Mouse (Mus musculus): ENCODE results near the gene B9d2. TPM values are rescaled to one million over a fixed set of nuclear protein-coding genes. Genes with fewer than 3 reads are reported as not detected.

Gene B9d2
- total and polyA plus RNA-seq, 2 experiments, result 4.2 to 21.0 TPM

DNA sequence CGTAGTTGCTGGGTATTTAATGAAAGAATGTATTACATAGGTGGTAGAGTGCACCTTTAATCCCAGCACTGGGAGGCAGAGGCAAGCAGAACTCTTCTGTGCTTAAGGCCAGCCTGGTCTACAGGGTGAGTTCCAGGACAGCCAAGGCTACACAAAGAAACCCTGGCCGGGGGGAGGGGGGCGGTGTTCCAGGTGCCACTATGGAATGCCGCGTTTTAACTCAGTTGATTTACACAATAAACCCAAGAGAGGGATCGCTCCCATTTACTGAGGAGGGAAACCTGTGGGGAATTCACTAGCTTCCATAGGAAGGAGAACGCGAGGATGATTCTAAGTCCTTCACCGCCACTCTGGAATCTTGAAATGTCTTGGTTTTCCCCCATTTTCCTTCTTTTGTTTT, 10.9 kb upstream of the B9d2 start:
- WGBS, result 88% methylated on average over 9 of the region's 9 CpGs
- Histone ChIP-seq H3K4me1 (ENCODE audit: control insufficient read depth, insufficient read depth, low read length) (no peaks in the 10 kb centered on the region), H3K27me3 (ENCODE audit: control insufficient read depth, insufficient read depth, low read length) (no peaks in the 10 kb centered on the region), H3K36me3 (ENCODE audit: control insufficient read depth, insufficient read depth, low read length) (peaks cover 10% of the 10 kb centered on the region), H3K9ac (ENCODE audit: low read depth, low read length) (no peak overlapping the region), H3K79me2 (ENCODE audit: control insufficient read depth, insufficient read depth, low read length) (no peaks in the 10 kb centered on the region), H3K27ac (replicated peaks; ENCODE audit: insufficient read depth, low read depth, low read length) (no peak overlapping the region), H3K4me3 (ENCODE audit: insufficient read depth, low read depth, low read length) (no peak overlapping the region)
- DNase-seq (ENCODE audit: extremely low read depth, low read depth, low spot score), result no peak
- TF ChIP-seq CTCF (IDR thresholded peaks at IDR 0.05; ENCODE audit: low read depth, low read length) (no peak), POLR2A (IDR thresholded peaks at IDR 0.05; ENCODE audit: extremely low read depth, insufficient read depth, low read length) (no peak)

DNA sequence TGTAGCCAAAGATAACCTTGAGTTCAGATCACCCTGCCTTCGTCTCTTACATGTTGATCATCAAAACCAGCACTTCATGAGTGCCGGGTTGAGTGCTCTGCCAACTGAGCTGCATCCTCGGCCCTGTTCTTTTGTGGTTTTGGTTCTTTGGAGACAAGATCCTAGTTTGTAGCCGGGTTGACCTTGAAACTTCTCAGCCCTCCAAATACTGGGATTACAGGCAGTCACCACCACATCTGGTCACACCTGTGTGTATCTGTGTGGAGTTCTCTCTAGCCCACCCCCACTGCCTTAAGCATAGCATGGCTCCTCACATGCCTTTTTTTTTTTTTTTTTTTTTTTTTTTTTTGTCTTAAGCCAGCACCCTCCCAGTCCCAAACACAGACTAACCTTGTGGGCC, 10.5 kb upstream of the B9d2 start:
- Histone ChIP-seq H3K27ac (replicated peaks; ENCODE audit: insufficient read depth, low read depth, low read length) (no peak overlapping the region), H3K79me2 (ENCODE audit: control insufficient read depth, insufficient read depth, low read length) (no peaks in the 10 kb centered on the region), H3K9ac (ENCODE audit: low read depth, low read length) (no peak overlapping the region), H3K27me3 (ENCODE audit: control insufficient read depth, insufficient read depth, low read length) (peaks cover 3% of the 10 kb centered on the region; the same call in 1 of the 2 replicates), H3K4me3 (ENCODE audit: insufficient read depth, low read depth, low read length) (no peak overlapping the region), H3K4me1 (ENCODE audit: control insufficient read depth, insufficient read depth, low read length) (no peaks in the 10 kb centered on the region), H3K36me3 (ENCODE audit: control insufficient read depth, insufficient read depth, low read length) (peaks cover 10% of the 10 kb centered on the region)
- DNase-seq (ENCODE audit: extremely low read depth, low read depth, low spot score), result no peak
- TF ChIP-seq POLR2A (IDR thresholded peaks at IDR 0.05; ENCODE audit: extremely low read depth, insufficient read depth, low read length) (no peak), CTCF (IDR thresholded peaks at IDR 0.05; ENCODE audit: low read depth, low read length) (no peak)
- 96% methylated on average over 4 of the region's 4 CpGs for WGBS

DNA sequence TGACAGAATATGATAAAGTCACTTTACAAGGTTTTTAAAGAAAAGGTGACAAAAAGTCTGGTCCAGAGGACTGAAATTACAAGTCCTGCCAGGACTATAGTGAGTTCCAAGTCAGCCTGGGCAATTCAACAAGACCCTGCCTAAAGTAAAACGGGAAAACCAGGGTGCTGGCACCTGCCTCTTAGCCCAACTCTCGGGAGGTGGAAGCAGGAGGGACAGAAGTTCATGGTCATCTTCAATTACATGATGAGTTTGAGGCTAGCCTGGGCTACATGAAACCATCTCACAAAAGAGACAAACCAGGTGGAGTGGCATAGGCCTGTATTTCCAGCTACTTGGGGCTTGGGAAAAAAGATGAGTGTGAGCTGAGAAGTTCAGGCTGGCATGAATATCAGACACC, 8.9 kb upstream of the B9d2 start:
- no peak for DNase-seq (ENCODE audit: extremely low read depth, low read depth, low spot score)
- H3K4me1 ChIP-seq (ENCODE audit: control insufficient read depth, insufficient read depth, low read length), result peaks cover 1% of the 10 kb centered on the region; the same call in 1 of the 2 replicates
- WGBS, result 75% methylated on average over 2 of the region's 2 CpGs
- H3K27me3 ChIP-seq (ENCODE audit: control insufficient read depth, insufficient read depth, low read length), result peaks cover 4% of the 10 kb centered on the region; the same call in 1 of the 2 replicates
- no peak overlapping the region for H3K4me3 ChIP-seq (ENCODE audit: insufficient read depth, low read depth, low read length)
- peaks cover 7% of the 10 kb centered on the region for H3K36me3 ChIP-seq (ENCODE audit: control insufficient read depth, insufficient read depth, low read length)
- no peak overlapping the region for H3K27ac ChIP-seq (replicated peaks; ENCODE audit: insufficient read depth, low read depth, low read length)
- H3K9ac ChIP-seq (ENCODE audit: low read depth, low read length), result no peak overlapping the region
- no peaks in the 10 kb centered on the region for H3K79me2 ChIP-seq (ENCODE audit: control insufficient read depth, insufficient read depth, low read length)
- no peak for TF ChIP-seq POLR2A (IDR thresholded peaks at IDR 0.05; ENCODE audit: extremely low read depth, insufficient read depth, low read length)
- TF ChIP-seq CTCF (IDR thresholded peaks at IDR 0.05; ENCODE audit: low read depth, low read length), result no peak

DNA sequence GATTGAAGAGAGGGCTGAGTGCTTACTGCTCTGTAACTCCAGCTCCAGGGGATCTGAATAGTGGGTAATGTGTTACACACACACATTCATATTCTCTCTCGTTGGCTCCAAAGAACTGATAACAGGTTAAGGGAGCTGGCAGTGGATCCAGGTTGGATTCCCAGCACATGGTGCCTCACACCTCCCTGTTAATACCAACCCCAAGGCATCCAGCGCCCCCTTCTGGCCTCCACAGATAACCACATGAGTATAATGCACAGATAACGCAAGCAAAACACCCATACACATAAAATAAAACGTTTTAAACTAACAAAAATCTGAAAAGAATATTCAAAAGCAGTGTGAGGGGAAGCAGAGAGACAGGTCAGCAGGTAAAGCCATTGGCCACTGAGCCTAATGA, 8.1 kb upstream of the B9d2 start:
- Histone ChIP-seq H3K4me1 (ENCODE audit: control insufficient read depth, insufficient read depth, low read length) (peaks cover 1% of the 10 kb centered on the region; the same call in 1 of the 2 replicates), H3K79me2 (ENCODE audit: control insufficient read depth, insufficient read depth, low read length) (no peaks in the 10 kb centered on the region), H3K36me3 (ENCODE audit: control insufficient read depth, insufficient read depth, low read length) (peaks cover 2% of the 10 kb centered on the region; the same call in 1 of the 2 replicates), H3K4me3 (ENCODE audit: insufficient read depth, low read depth, low read length) (no peak overlapping the region), H3K9ac (ENCODE audit: low read depth, low read length) (no peak overlapping the region), H3K27ac (replicated peaks; ENCODE audit: insufficient read depth, low read depth, low read length) (no peak overlapping the region), H3K27me3 (ENCODE audit: control insufficient read depth, insufficient read depth, low read length) (peaks cover 4% of the 10 kb centered on the region; the same call in 1 of the 2 replicates)
- DNase-seq (ENCODE audit: extremely low read depth, low read depth, low spot score), result no peak
- no peak for TF ChIP-seq POLR2A (IDR thresholded peaks at IDR 0.05; ENCODE audit: extremely low read depth, insufficient read depth, low read length)
- peak; percentile 37; the same call in 1 of the 2 replicates for TF ChIP-seq CTCF (IDR thresholded peaks at IDR 0.05; ENCODE audit: low read depth, low read length)
- 56% methylated on average over 4 of the region's 4 CpGs for WGBS

DNA sequence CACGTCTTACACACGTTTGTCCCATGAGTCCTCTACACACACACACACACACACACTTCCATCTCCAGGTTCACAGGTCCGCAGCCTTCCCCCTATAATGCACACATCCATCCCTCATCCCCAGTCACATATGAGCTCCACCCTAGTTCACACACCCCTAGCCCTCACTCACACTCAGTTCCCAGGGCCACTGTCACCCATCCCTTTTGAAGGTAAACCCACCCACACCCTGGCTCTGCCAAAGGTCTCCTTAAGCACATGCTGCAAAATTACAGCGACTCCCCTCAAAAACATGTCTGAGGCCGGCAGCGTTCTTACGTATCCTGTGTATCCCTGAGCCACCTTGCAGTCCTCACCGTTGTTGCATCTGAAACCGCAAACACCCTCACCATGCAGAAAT, 6.3 kb upstream of the B9d2 start:
- Histone ChIP-seq H3K27ac (replicated peaks; ENCODE audit: insufficient read depth, low read depth, low read length) (no peak overlapping the region), H3K79me2 (ENCODE audit: control insufficient read depth, insufficient read depth, low read length) (no peaks in the 10 kb centered on the region), H3K4me1 (ENCODE audit: control insufficient read depth, insufficient read depth, low read length) (peaks cover 1% of the 10 kb centered on the region; the same call in 1 of the 2 replicates), H3K9ac (ENCODE audit: low read depth, low read length) (no peak overlapping the region), H3K4me3 (ENCODE audit: insufficient read depth, low read depth, low read length) (no peak overlapping the region), H3K36me3 (ENCODE audit: control insufficient read depth, insufficient read depth, low read length) (no peaks in the 10 kb centered on the region), H3K27me3 (ENCODE audit: control insufficient read depth, insufficient read depth, low read length) (peaks cover 4% of the 10 kb centered on the region; the same call in 1 of the 2 replicates)
- DNase-seq (ENCODE audit: extremely low read depth, low read depth, low spot score), result no peak
- WGBS, result 27% methylated on average over 9 of the region's 9 CpGs
- TF ChIP-seq CTCF (IDR thresholded peaks at IDR 0.05; ENCODE audit: low read depth, low read length), result no peak
- TF ChIP-seq POLR2A (IDR thresholded peaks at IDR 0.05; ENCODE audit: extremely low read depth, insufficient read depth, low read length), result no peak

DNA sequence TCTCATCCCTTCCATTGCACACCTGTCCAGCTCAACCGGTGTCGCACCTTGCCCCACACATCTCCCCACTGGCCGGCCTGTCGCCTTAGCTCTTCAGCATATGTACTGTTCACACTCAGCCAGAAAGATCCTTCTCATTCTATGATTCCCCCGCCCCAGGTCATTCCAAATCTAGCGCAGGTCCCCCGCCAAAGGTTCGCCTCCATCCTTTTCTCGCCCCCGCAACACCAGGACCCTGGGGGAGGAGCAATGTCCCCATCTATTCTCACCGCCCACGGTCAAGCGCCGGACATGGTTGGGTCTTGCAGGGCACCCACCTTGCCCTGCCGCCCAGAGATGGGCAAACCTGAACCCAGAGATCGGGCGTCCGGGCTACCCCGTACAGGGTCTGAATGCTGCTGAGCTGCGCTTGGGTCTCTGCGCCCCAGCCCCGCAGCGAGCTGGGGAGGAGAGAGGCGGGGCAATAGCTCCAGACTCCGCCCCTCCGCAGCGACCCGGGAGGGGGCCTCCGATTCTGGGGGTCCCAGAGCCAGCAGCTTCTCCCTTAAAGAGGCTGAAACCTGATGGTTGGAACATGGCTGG, 5.8 kb upstream of the B9d2 start, which contains the start of gene Tmem91:
Tmem91 (minus strand) TSS at position 448 of the 582 bp plus-strand sequence.
- Histone ChIP-seq H3K27me3 (ENCODE audit: control insufficient read depth, insufficient read depth, low read length) (peaks cover 4% of the 10 kb centered on the region; the same call in 1 of the 2 replicates), H3K79me2 (ENCODE audit: control insufficient read depth, insufficient read depth, low read length) (no peaks in the 10 kb centered on the region), H3K9ac (ENCODE audit: low read depth, low read length) (no peak within 1 kb of the TSS), H3K27ac (replicated peaks; ENCODE audit: insufficient read depth, low read depth, low read length) (no peak within 1 kb of the TSS), H3K4me1 (ENCODE audit: control insufficient read depth, insufficient read depth, low read length) (peaks cover 1% of the 10 kb centered on the region; the same call in 1 of the 2 replicates), H3K4me3 (ENCODE audit: insufficient read depth, low read depth, low read length) (no peak within 1 kb of the TSS), H3K36me3 (ENCODE audit: control insufficient read depth, insufficient read depth, low read length) (no peaks in the 10 kb centered on the region)
- DNase-seq (ENCODE audit: extremely low read depth, low read depth, low spot score), result no peak
- 4% methylated on average over 29 of the region's 29 CpGs for WGBS
- no peak for TF ChIP-seq POLR2A (IDR thresholded peaks at IDR 0.05; ENCODE audit: extremely low read depth, insufficient read depth, low read length)
- TF ChIP-seq CTCF (IDR thresholded peaks at IDR 0.05; ENCODE audit: low read depth, low read length), result no peak
